In genomic region chr5:36538576-36539187, GRCm38 (mm10) we compare ENCODE assay signal across 10 mouse cellular contexts. TPM values are rescaled to one million over a fixed set of nuclear protein-coding genes. Genes with fewer than 3 reads are reported as not detected.
A peak's percentile ranks its signal among the peaks of the same experiment; 100 is the strongest.
DNase-seq lines count a peak whose midpoint lies in the region; ATAC-seq lines count a peak whose summit lies in the region.
"Had no signal": no experiment of that assay in that cellular context is flagged by ENCODE, and none has a peak within 500 bp of the region (broad histone marks: within the 10 kb centered on the region; RNA-seq: fewer than 3 reads in every experiment).

No protein-coding gene starts in this region.

- H3K9ac ChIP-seq in neural tube, embryonic 15.5 days (replicated peaks): no peak overlapping the region
- no peak overlapping the region for H3K9ac ChIP-seq in liver, embryonic 11.5 days (ENCODE audit: low read depth, low read length)
- H3K9ac ChIP-seq: heart, embryonic 15.5 days had no signal

- no peak for ATAC-seq in neural tube, embryonic 15.5 days (ENCODE audit: low FRiP score)
- peak; percentile 56; the same call in 1 of the 2 replicates for ATAC-seq in liver, embryonic 11.5 days (replicated peaks; ENCODE audit: low FRiP score)

- intact Hi-C loops in heart, postnatal 36 days (cut with DNase I): loop anchor here (2.0 kb wide), 1 partner anchor 76 kb away; no protein-coding TSS in a partner anchor

- H3K4me2 ChIP-seq in neural tube, embryonic 15.5 days: no peak overlapping the region
- H3K4me2 ChIP-seq in liver, embryonic 11.5 days: no peak overlapping the region
- H3K4me2 ChIP-seq: heart, embryonic 15.5 days had no signal

- H3K27me3 ChIP-seq in neural tube, embryonic 15.5 days (replicated peaks): no peaks in the 10 kb centered on the region
- H3K27me3 ChIP-seq in liver, embryonic 11.5 days (replicated peaks; ENCODE audit: control insufficient read depth, insufficient read depth, low read length): no peaks in the 10 kb centered on the region
- H3K27me3 ChIP-seq: heart, embryonic 15.5 days had no signal

- no peaks in the 10 kb centered on the region for H3K36me3 ChIP-seq in neural tube, embryonic 15.5 days
- H3K36me3 ChIP-seq in liver, embryonic 11.5 days (ENCODE audit: control insufficient read depth, insufficient read depth, low read length): no peaks in the 10 kb centered on the region
- H3K36me3 ChIP-seq: heart, embryonic 15.5 days had no signal

- H3K4me1 ChIP-seq in neural tube, embryonic 15.5 days: no peaks in the 10 kb centered on the region
- H3K4me1 ChIP-seq in liver, embryonic 11.5 days (replicated peaks; ENCODE audit: control insufficient read depth, insufficient read depth, low read length): peaks cover 11% of the 10 kb centered on the region

- no peaks in the 10 kb centered on the region for H3K9me3 ChIP-seq in neural tube, embryonic 15.5 days (replicated peaks)
- no peaks in the 10 kb centered on the region for H3K9me3 ChIP-seq in liver, embryonic 11.5 days (ENCODE audit: control insufficient read depth, low read length)
- H3K9me3 ChIP-seq: heart, embryonic 15.5 days had no signal

- H3K27ac ChIP-seq in neural tube, embryonic 15.5 days (replicated peaks): no peak overlapping the region
- no peak overlapping the region for H3K27ac ChIP-seq in liver, embryonic 11.5 days (ENCODE audit: low read depth, low read length)
- H3K27ac ChIP-seq: heart, embryonic 15.5 days had no signal

- peak; percentile 66 for DNase-seq in adrenal gland, adult 2 months
- no peak for DNase-seq in adrenal gland, postnatal 4 days (ENCODE audit: low spot score in 2 of 2)
- peak; percentile 48 for DNase-seq in neural tube, embryonic 10.5 days (ENCODE audit: extremely low spot score, low spot score)
- peak; percentile 70 for DNase-seq in c-Kit-positive CD71-negative TER-119-negative erythroid progenitor cells, embryonic 14.5 days (ENCODE audit: low read depth)
- DNase-seq in heart, postnatal 36 days: peak; percentile 53 to 68
- no peak for DNase-seq in liver, embryonic 11.5 days (ENCODE audit: low spot score)
- peak; percentile 62 for DNase-seq in retina, postnatal 1 day

- WGBS in neural tube, embryonic 15.5 days: 50% methylated on average over 4 of the region's 4 CpGs
- 18% methylated on average over 4 of the region's 4 CpGs for WGBS in liver, embryonic 11.5 days

- H3K4me3 ChIP-seq in neural tube, embryonic 15.5 days (replicated peaks): no peak overlapping the region
- H3K4me3 ChIP-seq in liver, embryonic 11.5 days (ENCODE audit: low read depth, low read length): no peak overlapping the region
- H3K4me3 ChIP-seq: heart, embryonic 15.5 days; myocyte had no signal

RNA-seq across cellular contexts. Expression of gene Ccdc96, which starts 54.3 kb away (rescaled TPM):
- total RNA-seq in adrenal gland, adult 2 months (2021): under 1 TPM; 0.35 to 0.52 TPM
- polyA plus RNA-seq in adrenal gland, adult 2 months (2012; rRNA removed): 0.10 TPM in 1 of 2 replicates, not detected in the other
- under 1 TPM; 0.20 to 0.42 TPM for total RNA-seq in adrenal gland, postnatal 4 days (2021)
- polyA plus RNA-seq in neural tube, embryonic 15.5 days (2015; fragmentation: Nextera tagmentation; extraction: Ambion mirVana): 2.1 and 3.0 TPM in 2 replicates
- under 1 TPM; 0.19 to 0.33 TPM for total RNA-seq in heart, postnatal 36 days (2021)
- polyA plus RNA-seq in liver, embryonic 11.5 days (2014; fragmentation: Nextera tagmentation; extraction: Ambion mirVana): 0.26 and 0.34 TPM in 2 replicates

RNA-seq across cellular contexts. Expression of gene Tbc1d14, which starts 54.4 kb away (rescaled TPM):
- total RNA-seq in adrenal gland, adult 2 months (2021): 10 to 100 TPM; 42.1 to 47.0 TPM
- polyA plus RNA-seq in adrenal gland, adult 2 months (2012; rRNA removed): 16.3 and 18.8 TPM in 2 replicates
- 10 to 100 TPM; 50.3 to 65.3 TPM for total RNA-seq in adrenal gland, postnatal 4 days (2021)
- polyA plus RNA-seq in neural tube, embryonic 15.5 days (2015; fragmentation: Nextera tagmentation; extraction: Ambion mirVana): 55.6 and 58.9 TPM in 2 replicates
- total RNA-seq in heart, postnatal 36 days (2021): 10 to 100 TPM; 13.7 to 14.2 TPM
- 26.0 and 30.2 TPM in 2 replicates for polyA plus RNA-seq in liver, embryonic 11.5 days (2014; fragmentation: Nextera tagmentation; extraction: Ambion mirVana)

RNA-seq across cellular contexts. Expression of gene Tada2b, which starts 54.6 kb away (rescaled TPM):
- total RNA-seq in adrenal gland, adult 2 months (2021): 10 to 100 TPM; 31.9 to 39.4 TPM
- polyA plus RNA-seq in adrenal gland, adult 2 months (2012; rRNA removed): 24.0 and 25.9 TPM in 2 replicates
- total RNA-seq in adrenal gland, postnatal 4 days (2021): 10 to 100 TPM; 30.1 to 32.2 TPM
- polyA plus RNA-seq in neural tube, embryonic 15.5 days (2015; fragmentation: Nextera tagmentation; extraction: Ambion mirVana): 2.8 and 2.9 TPM in 2 replicates
- total RNA-seq in heart, postnatal 36 days (2021): 10 to 100 TPM; 13.3 to 15.0 TPM
- 2.8 and 3.1 TPM in 2 replicates for polyA plus RNA-seq in liver, embryonic 11.5 days (2014; fragmentation: Nextera tagmentation; extraction: Ambion mirVana)

Comparison
In these comparisons a context has a peak if more than half of its experiments do, and no peak if none do; other contexts are left out.
1. DNase-seq: peak in adrenal gland, adult 2 months (single experiment), neural tube, embryonic 10.5 days (single experiment), c-Kit-positive CD71-negative TER-119-negative erythroid progenitor cells, embryonic 14.5 days (single experiment), heart, postnatal 36 days (2 of 2) and retina, postnatal 1 day (single experiment); none in adrenal gland, postnatal 4 days (0 of 2) and liver, embryonic 11.5 days (single experiment).